Mouse (Mus musculus): ENCODE measurements at regions not wholly inside any gene's neighbourhood (a gene's known extent, or its start where the extent isn't known, plus 50 kb on each side); places are given as distances from the start of the nearest gene placed in this dataset.

DNA sequence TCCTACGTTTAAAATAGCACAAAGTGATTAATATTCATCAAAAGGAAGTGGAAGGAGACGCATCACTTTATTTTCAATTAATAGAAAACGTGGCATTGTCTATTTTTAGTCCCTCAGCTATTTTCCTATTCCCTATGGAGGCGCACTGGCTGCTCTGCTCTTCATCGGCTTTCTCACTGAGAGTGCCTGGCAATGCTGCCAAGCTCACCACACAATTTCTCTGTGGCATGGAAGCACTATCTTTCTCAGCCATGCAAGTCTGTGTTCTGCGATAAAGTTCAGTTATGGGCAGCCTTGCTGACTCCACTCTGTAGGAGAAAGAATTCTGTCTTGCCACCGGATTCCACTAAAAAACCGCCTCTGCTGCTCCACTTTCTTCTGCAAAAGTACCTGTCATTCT lies 67.1 kb upstream of the Mgat4c start:
- DNase-seq (ENCODE audit: low spot score in 2 of 2): peak in 1 of 2 experiments; percentile 12
